Mouse (Mus musculus) right cerebral cortex, postnatal 14 days (tissue): ENCODE data around the gene C2cd5.
"Not testable (repeated sequence)": the region's sequence is repeated elsewhere in the genome, so short reads cannot be mapped to it uniquely, and the experiment has no call there.

ENCODE experiments used
- DNase-seq: peaks from one replicate; pipeline ENCODE4 v3.0.0; 2022

Gene C2cd5

DNA sequence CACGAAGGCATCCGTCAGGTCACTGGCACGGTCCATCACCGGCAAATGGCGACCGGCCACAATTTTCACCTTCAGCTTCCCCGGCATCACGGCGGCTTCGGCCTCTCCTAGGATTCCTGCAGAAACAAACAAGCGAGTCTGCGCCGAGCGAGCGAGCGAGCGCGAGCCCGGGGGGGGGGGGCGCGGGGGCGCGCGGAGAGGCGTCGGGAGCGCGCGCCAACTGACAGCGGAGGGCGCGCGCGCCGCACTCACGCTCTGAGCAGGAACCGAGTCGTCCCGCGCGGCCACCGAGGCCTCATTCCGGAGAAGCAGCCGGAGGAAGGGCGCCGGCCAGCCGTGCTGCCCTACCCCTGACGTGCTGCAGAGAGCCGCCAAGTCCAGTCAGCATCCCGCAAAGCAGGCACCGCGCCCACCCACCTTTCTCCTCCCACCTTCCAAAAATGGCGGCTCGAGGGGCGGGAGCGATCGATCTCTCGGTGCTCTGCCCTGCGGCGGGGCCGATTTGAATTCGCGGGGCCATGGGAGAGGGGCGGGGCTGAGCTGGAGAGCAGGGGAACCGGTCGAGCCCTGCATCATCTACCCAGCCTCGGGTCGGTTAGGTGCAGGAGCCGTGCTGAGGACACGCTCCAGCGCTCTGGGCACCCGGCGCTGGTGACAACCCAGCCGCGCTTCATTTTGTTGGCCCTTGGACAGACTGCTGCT is at the start of gene C2cd5:
TSS of gene C2cd5 (minus strand) at position 461 of the 702 bp plus-strand sequence.
- peak; percentile 97 for DNase-seq

DNA sequence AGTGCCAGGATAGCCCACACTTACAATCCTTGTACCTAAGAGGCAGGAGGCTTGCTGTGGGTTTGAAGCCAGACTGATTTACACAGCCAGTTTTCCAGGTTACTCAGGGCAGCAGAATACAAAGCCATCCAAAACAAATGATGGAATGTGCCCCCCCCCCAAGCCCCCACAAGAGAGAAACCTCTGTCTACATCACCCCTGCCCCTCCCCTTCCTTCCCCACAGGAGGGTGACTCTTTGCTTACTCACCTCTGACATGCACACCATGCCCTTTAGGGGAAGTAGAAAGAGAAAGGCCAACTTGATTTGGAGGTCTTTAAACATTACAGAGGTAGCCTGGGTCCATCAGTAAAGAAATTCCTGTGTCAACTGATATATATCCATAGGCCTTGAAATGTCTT is 48.9 kb upstream of the C2cd5 start:
- no peak for DNase-seq

DNA sequence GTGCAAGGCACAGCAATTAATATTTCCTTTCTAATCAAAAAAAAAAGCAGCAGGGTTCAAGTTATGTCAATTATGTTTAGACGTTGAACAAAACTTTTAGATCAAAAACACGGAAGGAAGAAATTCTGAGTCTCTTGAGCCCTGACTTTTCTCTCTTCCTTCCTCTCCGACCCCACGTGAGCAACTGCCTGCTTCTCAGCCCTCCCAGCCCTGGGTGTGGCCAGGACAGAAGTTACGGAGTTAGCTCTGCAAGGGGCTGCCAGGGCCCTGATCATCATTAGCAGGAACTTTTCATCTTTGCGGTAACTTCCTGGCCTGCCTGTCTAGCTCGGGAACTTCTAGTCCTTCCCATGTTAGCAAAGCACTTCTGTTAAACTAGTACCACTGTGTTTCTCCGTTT is 46.8 kb upstream of the C2cd5 start:
- DNase-seq = no peak

DNA sequence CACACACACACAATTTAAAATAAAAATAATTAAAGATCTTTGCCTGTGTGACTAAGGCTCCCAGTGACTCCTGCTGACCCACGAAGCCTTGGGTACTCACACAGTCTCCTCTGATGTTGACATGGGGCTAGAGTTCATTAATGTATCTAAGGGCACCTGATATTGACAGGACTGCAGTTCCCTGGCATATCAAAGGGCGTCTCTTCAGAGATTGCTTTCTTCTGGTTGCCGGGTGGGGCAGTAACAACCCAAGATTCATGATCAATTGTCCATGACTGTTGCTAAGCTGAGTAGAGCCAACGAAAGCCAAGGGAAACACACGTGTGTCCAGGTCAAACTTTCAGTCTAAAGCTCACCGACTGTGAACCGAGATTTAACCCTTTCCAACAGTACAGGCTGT is 45.1 kb upstream of the C2cd5 start:
- no peak for DNase-seq

DNA sequence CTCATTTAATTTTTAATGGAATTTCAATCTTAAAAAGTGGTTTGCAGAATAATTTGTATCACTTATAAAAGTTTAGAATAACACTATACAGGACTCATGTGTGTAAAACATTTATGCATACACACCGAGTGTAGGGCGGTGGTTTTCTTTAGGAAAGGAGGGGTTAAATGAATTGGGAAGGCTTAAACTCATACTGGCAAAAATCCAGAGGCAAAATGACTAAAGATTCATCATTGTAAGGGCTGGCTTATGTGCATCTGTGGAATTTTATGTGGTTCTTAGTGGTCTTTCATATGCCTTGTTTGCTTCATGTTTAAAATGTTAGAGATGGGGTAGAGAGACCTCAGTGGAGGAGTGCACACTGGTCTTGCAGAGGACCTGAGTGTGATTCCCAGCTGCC is 44.6 kb upstream of the C2cd5 start:
- no peak for DNase-seq

DNA sequence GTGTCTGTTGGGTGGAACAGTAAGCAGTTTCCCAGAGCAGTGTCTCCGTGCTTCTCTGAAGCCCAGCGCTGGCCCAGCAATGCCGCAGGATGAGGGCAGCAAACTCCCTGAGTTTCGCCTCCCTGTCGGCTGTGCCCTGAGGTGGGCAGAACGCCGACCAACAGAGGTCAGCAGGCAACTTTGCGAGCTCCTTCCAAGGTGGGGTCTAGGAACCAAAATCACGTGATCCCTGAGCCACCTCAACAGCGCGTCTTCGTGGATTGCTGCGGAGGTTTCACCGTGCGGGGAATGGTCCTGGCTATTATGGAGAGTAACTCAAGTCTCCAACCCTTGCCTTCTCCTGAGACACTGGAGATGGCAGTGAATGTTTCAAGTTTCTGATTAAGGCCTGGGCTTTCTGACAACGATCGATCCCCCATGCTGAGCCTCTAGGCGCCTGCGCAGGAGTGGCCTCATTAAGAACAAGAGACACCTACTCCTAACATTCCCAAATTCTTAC is 43.9 kb upstream of the C2cd5 start:
- DNase-seq = no peak

DNA sequence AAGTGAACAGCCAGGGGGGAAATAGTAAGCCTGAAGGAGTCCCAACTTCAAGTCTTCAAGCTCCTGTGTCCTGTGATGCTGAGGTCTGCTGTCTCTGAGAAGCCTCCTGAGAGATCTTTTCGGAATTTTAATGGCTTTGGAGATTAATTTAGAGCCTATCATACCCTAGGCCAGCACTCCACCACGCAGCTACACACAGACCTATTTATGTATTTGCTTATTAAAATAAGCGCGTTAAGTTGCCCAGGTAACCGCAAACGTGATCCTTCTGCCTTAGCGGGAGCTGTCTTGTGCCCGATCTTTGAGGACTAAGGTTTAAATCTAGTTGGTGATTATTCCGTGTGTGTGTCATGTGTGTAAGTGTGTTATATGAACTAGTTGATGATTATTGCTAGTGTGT is 43.4 kb upstream of the C2cd5 start:
- no peak for DNase-seq

DNA sequence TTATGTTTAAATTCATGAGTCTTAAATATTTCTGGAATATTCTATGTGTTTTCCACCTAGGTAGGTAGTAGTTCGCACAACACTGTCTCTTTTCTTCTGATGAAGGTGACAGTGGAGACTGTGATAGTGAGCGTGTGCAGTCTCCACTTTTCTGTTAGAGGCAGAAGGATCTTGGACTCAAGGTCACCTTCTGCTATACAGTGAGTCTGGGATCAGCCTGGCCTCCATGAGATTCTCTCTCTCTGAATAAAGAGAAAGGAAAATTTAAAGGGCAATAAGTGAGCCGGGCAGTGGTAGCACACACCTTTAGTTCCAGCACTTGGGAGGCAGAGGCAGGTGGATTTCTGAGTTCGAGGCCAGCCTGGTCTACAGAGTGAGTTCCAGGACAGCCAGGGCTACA is 42.9 kb upstream of the C2cd5 start:
- no peak for DNase-seq

DNA sequence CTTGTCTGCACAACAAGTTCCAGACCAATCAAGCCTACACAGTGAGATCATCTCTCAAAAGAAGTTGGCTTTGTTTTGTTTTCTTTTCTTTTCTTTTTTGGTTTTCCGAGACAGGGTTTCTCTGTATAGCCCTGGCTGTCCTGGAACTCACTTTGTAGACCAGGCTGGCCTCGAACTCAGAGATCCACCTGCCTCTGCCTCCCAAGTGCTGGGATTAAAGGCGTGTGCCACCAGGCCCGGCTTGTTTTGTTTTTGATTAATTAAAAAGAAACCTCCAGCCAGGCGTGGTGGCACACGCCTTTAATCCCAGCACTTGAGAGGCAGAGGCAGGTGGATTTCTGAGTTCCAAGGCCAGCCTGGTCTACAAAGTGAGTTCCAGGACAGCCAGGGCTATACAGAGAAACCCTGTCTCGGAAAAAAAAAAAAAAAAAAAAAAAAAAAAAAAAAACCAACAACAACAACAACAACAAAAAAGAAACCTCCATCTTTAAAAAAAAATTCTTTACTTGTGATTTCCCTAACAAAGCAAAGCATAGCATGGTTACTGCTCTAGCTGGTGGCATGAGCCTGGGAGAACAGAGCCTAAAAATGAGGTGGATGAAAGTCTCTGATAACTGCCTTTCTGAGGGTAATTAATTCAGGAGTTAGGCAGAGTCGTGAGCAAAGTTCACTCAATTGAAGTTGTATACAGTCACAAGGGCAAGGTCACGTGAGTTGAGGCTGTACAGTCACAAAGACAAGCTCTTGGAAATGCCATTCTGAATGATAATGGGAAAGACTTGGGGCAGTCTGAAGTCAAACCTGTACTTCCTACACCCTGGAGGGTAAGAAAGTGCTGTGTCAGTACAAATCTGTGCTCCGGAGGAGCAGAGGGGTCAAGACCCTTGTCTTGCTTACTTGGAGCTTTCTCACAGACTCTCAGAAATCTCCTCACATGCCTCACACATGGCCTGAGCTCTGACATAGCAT is 42.0 kb upstream of the C2cd5 start:
- not testable (repeated sequence) for DNase-seq

DNA sequence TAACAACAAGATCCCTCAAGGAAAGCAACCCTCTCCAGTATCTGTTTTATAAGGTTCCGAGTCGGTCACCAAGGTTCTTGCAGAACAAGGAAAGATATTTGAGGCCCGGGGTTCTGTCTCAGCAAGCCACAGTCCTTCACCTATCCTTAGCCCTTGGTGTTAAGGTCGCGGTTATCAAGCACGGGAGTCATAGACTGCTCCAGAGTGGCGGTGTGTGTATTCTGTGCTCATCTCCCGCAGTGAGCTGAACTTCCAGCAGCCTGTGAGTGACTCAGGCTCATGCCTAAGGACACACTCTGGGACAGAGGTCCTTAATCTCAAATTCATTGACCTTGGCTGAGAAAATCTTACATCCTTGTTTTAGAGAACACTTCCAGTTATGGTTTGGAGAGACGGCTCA is 40.9 kb upstream of the C2cd5 start:
- no peak for DNase-seq

DNA sequence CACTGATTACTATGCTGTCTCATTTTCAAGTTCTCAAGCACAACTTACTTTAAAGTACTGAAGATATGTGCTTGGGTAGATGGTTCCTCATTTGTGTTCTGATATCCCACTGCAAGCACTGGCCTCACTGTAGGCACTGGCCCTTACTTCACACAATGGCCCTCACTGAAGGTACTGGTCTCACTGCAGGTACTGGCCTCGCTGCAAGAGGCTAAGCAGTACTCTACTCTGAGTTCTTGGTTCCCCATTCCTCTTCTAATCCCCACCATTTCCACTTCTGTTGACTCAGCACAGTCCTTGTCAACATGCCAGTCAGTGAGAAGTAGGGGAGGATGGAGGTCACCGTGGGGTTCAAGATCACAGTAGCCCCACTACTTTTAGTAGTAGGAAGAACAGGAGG is 39.5 kb upstream of the C2cd5 start:
- no peak for DNase-seq

DNA sequence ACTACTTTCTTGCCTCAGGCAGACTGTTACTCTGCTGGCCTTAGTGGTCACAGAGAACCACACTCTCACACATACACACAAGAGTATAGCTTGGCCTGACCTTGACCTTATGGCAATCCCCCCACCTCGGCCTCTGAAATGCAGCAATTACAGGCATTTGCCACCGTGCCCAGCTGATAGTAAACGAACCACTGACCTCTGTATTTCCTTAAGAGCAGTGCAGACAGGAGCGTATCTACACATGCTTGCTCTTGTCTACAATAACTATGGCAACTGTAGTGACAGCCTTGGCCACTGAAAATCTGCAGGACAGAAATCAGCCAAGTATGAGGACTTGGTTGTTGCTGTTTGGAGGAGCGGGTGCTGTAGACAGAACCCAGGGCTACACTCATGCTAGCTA is 37.4 kb upstream of the C2cd5 start:
- DNase-seq = no peak

DNA sequence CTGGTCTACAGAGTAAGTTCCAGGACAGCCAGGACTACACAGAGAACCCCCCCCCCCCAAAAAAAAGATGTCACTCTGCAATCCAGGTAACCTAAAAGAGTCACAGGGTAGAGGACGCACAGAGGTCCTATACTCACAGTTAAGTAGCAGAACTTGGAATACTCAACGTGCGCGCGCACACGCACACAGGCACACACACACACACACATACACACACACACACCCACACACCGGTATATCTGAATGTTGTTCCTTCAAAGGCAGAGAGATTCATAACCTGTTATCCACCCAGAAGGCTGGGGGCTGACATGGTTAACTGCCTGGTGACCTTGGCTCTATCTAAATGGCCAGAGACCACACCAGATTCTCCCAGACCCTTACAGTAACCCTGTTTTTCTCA is 36.7 kb upstream of the C2cd5 start:
- DNase-seq = no peak

DNA sequence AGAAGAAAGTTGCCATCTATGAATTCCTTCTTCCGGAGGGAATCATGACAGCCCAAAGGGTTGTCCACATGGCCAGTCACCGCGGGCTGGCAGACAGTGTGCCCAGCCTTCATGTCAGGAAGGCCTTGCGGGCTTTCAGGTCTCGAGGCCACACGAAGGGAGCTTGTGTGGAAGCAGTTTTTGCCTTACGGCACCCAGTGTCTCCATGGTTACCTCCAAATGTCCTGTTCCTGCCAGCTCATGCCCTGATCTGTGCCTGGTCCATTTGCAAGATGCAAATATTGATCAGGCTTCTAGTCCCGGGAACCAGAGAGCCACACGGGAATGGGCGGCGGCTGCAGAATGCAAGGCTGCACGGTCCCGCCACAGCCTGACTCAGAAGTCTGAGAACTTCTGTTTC is 35.2 kb upstream of the C2cd5 start:
- DNase-seq = no peak

DNA sequence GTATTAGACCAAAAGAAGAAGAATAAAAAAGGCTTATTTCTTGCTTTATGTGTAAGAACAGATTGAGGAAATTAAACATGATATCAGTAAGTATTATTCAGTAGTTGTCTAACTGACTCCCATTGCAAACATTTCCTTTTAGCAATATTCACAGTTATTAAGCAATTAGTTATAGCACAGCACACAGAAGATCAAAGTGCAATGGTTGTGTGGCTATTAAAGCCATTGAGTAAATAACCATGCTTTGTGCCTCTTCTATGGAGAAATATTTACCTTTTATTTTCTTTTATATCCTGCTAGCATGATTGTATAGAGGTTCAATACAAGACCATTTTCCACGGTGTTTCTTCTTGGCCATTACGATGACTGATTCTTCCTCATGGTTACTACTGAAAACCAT is 33.2 kb upstream of the C2cd5 start:
- DNase-seq = no peak

DNA sequence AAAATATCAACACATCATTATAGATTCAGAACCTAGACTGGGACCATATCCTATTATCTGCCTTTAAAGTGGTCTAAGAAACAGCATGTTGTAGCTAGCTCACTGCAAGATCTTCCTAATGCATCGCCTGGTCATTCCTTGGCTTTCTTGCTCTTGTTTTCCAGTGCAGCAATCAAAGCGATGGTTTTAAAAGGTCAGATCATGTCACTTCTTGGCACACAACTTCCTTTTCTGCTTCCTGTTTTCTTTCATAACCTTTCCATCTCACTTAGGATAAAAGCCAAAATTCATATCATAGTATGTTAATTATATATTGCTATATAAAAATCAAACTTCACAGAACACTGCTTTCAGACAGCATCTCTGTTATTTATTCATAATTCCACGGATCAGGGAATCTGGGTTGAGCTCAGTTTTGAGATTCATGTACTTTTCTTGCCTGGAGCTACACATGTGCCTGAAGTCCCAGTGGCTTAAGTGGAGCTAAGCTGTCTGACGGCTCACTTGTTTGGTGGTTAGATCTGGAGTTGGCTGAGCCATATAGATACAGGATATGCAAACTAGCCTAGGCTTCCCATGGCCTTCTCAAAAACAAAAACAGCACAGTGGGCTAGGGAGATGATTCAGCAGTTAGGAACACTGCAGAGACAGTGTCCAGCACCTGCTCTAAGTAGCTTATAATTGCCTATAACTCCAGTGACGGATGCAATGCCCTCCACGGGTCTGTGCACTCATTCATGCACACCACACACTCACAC is 32.1 kb upstream of the C2cd5 start:
- no peak for DNase-seq

DNA sequence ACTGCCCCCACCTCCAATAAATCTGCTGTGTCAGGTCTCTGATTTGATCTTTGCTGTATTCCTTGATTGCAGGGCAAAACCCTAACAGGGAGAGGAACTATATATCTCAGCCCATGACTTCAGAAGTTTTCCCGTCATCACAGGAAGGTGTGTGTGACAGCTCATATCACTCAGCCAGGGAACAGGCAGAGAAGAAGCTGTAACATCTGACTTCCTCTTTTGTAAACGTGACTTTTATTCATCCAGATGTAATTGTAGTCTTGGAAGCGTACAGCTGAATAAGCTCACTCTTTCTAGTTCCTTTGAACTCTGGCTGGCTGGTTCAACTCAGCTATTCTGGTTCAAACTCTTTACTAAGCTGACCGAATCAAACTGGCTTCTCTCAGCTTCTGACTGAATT is 30.5 kb upstream of the C2cd5 start:
- DNase-seq = no peak

DNA sequence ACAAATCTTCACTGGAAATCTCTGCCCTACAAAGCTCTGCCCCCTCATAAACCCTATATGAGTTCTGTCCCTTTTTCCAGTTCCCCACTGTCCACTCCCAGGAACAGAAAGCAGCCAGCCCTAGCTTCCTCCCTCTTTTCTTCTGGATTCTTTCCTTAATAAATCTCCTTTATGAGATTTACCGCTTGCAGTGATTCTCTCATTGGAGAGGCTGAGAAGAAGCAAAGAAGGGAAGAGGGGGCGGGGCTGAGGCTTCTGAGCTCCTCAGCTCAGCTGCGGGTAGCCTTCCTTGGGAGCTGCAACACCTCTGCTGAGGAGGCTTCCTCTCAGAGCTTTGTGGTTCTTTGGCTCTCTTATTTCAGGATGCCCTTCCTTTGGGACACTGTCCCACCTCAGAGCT is 30.0 kb upstream of the C2cd5 start:
- DNase-seq = no peak

DNA sequence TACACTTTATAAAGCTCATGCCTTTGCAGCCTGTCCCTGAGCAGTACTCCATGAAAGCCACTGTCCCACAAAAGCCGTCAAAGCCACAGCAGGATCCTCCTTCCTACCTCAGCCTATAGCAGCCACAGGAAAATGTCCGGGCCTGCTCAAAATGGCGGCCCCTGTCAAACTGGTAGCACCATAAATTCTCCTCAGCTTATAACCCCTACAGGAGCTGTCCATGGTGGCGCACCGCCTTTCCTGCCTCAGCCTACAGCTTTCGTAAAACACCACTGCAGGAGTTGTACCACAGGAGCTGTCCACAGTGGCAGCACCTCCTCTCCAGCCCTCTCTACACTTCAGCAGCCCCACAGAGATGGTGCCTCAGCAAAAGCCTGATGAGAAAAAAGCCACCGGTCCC is 29.5 kb upstream of the C2cd5 start:
- no peak for DNase-seq

DNA sequence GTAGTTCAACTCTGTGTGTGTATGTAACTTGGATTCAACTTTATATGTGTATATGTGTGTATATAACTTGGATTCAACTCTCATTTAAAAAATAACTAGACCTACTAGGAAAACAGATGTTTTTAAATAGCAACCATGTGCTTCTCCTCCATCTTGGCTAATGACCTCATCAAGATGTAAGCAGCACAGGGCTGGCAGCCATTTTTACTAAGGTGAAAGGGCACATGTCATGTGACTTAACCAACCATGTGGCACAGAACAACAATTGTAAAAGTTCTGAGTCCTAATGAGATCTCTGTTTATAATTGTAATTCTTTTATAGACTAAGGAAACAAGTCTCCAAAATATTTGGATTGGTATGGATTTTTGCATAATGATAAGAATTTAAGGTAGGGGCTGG is 25.8 kb upstream of the C2cd5 start:
- no peak for DNase-seq

DNA sequence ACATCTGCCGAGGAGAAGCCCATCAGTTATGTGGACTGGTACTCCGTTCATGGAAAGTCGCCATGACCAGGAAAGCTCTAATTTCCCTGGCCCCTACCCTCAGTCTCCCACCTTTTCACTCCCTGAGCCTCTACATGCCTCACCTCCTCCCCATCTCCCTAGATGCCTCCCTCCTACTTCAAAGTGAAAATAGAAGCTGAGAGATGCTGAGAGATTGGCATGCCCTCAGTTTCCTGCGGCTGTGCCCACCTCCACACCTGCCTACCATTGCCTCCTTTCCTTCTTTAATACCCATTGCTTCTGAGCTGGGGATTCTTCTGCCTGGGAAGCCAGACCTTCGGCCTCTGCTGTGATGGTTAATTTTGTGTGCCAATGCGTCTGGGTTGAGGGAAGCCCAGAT is 19.4 kb upstream of the C2cd5 start:
- no peak for DNase-seq

DNA sequence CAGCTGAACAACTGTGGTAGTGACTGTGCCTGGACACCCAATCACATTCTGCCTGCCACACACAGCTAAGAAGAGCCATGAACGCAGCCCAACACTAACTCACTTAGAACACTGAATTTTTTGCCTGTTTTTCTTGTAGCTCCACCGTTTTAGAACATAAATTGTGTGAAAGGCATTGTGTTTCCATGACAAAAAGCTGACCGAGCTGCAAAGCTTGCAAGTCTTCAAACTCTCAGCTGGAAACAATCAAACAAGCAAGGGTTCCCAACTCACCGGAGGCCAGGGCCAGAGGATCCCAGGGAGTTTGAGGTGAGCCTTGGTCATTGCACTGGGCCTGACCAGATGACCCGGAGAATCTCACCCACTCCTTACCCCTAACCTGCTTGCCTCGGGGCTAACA is 16.8 kb upstream of the C2cd5 start:
- no peak for DNase-seq

DNA sequence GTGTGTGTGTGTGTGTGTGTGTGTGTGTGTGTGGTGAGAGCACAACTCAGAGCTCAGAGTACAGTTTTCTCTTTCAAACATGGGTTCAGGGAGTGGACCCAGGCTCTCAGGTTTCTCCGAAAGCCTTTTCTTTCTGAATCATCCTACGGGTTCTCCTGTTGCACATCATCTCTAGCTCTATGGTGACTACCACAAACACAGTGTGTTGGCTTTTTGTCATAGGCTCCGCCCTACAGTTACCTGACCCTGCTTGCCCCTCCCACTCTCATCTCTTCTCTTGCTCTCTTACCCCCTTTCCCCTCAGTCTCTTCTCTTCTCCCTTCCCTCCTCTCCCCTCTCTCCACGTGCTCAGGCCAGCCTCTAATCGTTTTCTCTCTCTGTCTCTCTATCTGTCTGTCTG is 15.6 kb upstream of the C2cd5 start:
- no peak for DNase-seq
